Mouse (Mus musculus) embryonic facial prominence, embryonic 14.5 days (tissue): Measurements from ENCODE around the gene Hp1bp3. TPM values are rescaled to one million over a fixed set of nuclear protein-coding genes. Genes with fewer than 3 reads are reported as not detected.

Experiments used
- ATAC-seq: fragments of 200-750 bp; cut with Nextera tagmentation; 2 replicates; pipeline ENCODE4 v1.8.0; 2017; ENCODE audit warnings: low read depth, moderate number of reproducible peaks, moderate TSS enrichment
- DNase-seq: peaks from one replicate; pipeline ENCODE4 v3.0.0-alpha.2; 2015; ENCODE audit warnings: low spot score
- H3K27ac ChIP-seq: fragments of 300-500 bp; sonication (generic); replicated peaks from 2 replicates; pipeline ENCODE4 v1.5.1; 2014; ENCODE audit warnings: low read depth, mild to moderate bottlenecking, low read length, moderate library complexity
- H3K27me3 ChIP-seq: fragments of 300-500 bp; sonication (generic); replicated peaks from 2 replicates; pipeline ENCODE4 v1.6.1; 2014; ENCODE audit warnings: low read length; ENCODE audit not compliant: control insufficient read depth, insufficient read depth
- H3K36me3 ChIP-seq: fragments of 300-500 bp; sonication (generic); 2 replicates; pipeline ENCODE4 v1.6.1; 2014; ENCODE audit warnings: low read length, mixed read lengths; ENCODE audit not compliant: control insufficient read depth, insufficient read depth
- H3K4me1 ChIP-seq: fragments of 300-500 bp; sonication (generic); 2 replicates; pipeline ENCODE4 v1.6.1; 2014; ENCODE audit warnings: antibody characterized with exemption, low read length; ENCODE audit not compliant: control insufficient read depth, insufficient read depth
- H3K4me2 ChIP-seq: fragments of 300-500 bp; sonication (generic); 2 replicates; pipeline ENCODE4 v1.6.1; 2014; ENCODE audit warnings: low read depth, mild to moderate bottlenecking, low read length, moderate library complexity, mixed read lengths
- H3K4me3 ChIP-seq: fragments of 300-500 bp; sonication (generic); 2 replicates; pipeline ENCODE4 v1.5.1; 2014; ENCODE audit warnings: low read depth, mild to moderate bottlenecking, low read length
- H3K9ac ChIP-seq: fragments of 300-500 bp; sonication (generic); 2 replicates; pipeline ENCODE4 v1.6.1; 2014; ENCODE audit warnings: low read depth, mild to moderate bottlenecking, low read length, moderate library complexity, mixed read lengths
- H3K9me3 ChIP-seq: fragments of 300-500 bp; sonication (generic); 2 replicates; pipeline ENCODE4 v1.6.1; 2016; ENCODE audit warnings: low read length; ENCODE audit not compliant: control insufficient read depth
- WGBS: fragments of 180-500 bp; shearing (Covaris S2); extraction: QIAGEN DNeasy Blood & Tissue Kit; methylation state at CpG from one replicate; pipeline ENCODE4 v1.1.7; 2014; 5-methylcytosine and 5-hydroxymethylcytosine counted together
- polyA plus RNA-seq: library from polyadenylated mRNA; unstranded; fragments of >200 nt; fragmentation: Nextera tagmentation; extraction: Ambion mirVana; gene quantifications from 2 replicates; pipeline ENCODE4 v1.2.1, GENCODE M21; 2014

The Hp1bp3 gene
- polyA plus RNA-seq, 1 experiment from 2014 or later, result 145 TPM

DNA sequence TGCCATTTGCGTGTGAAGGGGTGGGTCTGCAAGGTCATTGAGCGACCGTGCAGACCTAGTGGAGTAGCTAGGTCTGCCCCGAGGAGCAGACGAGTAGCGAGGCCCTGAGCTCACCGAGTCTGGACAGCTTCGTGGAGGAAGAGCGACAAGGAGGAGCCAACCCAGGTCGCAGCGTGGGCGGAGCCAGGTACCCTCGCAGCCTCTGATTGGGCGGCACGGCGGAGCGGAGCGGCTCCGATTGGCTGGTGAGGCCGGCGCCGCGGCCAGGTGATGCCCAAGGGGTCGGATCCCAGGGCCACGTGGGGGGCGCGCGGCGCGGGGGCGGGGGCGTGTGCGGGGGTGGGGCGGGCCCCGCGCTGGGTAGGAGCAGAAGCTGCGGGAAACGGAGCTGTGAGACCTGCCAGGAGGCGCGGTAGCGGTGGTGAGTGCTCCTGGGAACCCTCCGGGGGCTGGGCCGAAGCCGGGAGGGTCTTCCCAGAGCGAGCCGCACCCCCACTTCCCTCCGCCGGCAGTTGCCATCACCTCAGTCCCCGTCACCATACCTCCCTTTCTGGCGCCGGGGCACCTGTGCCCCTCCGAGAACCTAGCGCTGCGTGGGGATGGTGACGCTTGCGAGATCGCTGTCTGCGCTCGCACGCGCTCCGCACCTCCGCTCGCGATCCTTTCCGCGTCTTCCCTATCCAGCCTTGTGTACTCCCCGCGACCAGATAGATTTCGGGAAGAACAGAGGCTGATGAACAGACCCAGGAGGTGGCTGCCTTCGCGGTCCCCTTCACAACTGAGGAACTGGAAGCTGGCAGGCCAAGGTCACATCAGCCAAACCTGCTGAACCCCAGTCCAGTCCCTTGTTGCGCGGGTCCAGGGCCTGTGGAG, 34.2 kb downstream of the Hp1bp3 start, which contains the start of the genes Sh2d5 and Kif17:
Sh2d5 (plus strand) TSS at position 316 of the 873 bp plus-strand sequence.
Kif17 (plus strand) TSS at position 348 of the 873 bp plus-strand sequence.
- Histone ChIP-seq H3K27me3 (peaks cover 31% of the 10 kb centered on the region), H3K4me3 (peak within 1 kb of the TSS; percentile 52)
- ATAC-seq, result peak; percentile 90

DNA sequence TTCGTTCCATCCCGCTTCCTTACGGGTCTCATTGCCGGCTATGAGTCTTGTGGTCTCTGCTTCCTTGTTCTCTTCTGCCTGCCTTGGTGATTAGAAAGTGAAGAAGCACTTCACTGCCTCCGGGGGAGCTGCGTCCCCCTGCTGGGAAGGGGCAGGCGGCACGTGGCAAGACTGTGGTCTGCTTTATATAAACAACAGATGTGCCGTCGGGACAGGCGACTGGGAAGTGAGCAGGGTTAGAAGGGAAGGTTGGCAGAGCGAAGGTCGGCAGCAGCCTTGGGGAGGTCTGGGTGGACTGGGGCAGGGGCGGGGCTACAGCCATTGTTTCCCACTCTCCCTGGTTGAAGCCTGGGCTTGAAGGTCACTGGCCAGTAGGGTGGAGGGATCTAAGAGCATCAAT, 35.7 kb downstream of the Hp1bp3 start:
- H3K36me3 ChIP-seq, result peaks cover 12% of the 10 kb centered on the region; the same call in 1 of the 2 replicates
- no peaks in the 10 kb centered on the region for H3K9me3 ChIP-seq
- H3K9ac ChIP-seq, result no peak overlapping the region
- DNase-seq (peak; percentile 70), ATAC-seq (peak; percentile 24; the same call in 1 of the 2 replicates)
- H3K4me1 ChIP-seq, result peaks cover 32% of the 10 kb centered on the region
- peak overlapping the region; percentile 17 for H3K4me3 ChIP-seq
- H3K27ac ChIP-seq, result no peak overlapping the region
- peak overlapping the region; percentile 46 for H3K4me2 ChIP-seq
- peaks cover 31% of the 10 kb centered on the region for H3K27me3 ChIP-seq
- WGBS, result 1% methylated on average over 14 of the region's 14 CpGs

More for the DNA sequence above, 34.2 kb downstream of the Hp1bp3 start, which contains the start of the genes Sh2d5 and Kif17:
- H3K9ac ChIP-seq, result peak within 1 kb of the TSS; percentile 58
- peak within 1 kb of the TSS; percentile 100 for H3K4me2 ChIP-seq
- peak; percentile 83 for DNase-seq
- H3K9me3 ChIP-seq, result no peaks in the 10 kb centered on the region
- H3K4me1 ChIP-seq, result peaks cover 32% of the 10 kb centered on the region
- H3K27ac ChIP-seq, result no peak within 1 kb of the TSS
- peaks cover 27% of the 10 kb centered on the region for H3K36me3 ChIP-seq
- 0% methylated on average over 26 of the region's 74 CpGs for WGBS

GRCm38 (mm10) chr4:138252231-138252630, 36.1 kb downstream of the Hp1bp3 start:
- ATAC-seq, result no peak
- DNase-seq, result no peak
- Histone ChIP-seq H3K4me1 (peaks cover 32% of the 10 kb centered on the region), H3K9ac (no peak overlapping the region), H3K4me2 (peak overlapping the region; percentile 46), H3K27me3 (peaks cover 31% of the 10 kb centered on the region), H3K4me3 (peak overlapping the region; percentile 17; the same call in 1 of the 2 replicates), H3K9me3 (no peaks in the 10 kb centered on the region), H3K27ac (no peak overlapping the region), H3K36me3 (peaks cover 8% of the 10 kb centered on the region; the same call in 1 of the 2 replicates)
- 14% methylated on average over 5 of the region's 5 CpGs for WGBS

- H3K4me1 ChIP-seq, result peaks cover 4% of the 10 kb centered on the region
- no peaks in the 10 kb centered on the region for H3K36me3 ChIP-seq
- H3K4me2 ChIP-seq, result no peak overlapping the region
- ATAC-seq (no peak), DNase-seq (no peak)
- no peak overlapping the region for H3K27ac ChIP-seq
- H3K9me3 ChIP-seq, result no peaks in the 10 kb centered on the region
- H3K9ac ChIP-seq, result no peak overlapping the region
- 0 out of 2 replicates have a peak, but pooled peaks cover 4% of the 10 kb centered on the region for H3K27me3 ChIP-seq
- WGBS, result 79% methylated on average over 22 of the region's 22 CpGs
- H3K4me3 ChIP-seq, result no peak overlapping the region
Observed at GRCm38 (mm10) chr4:138257116-138257687, 41.1 kb downstream of the Hp1bp3 start.

DNA sequence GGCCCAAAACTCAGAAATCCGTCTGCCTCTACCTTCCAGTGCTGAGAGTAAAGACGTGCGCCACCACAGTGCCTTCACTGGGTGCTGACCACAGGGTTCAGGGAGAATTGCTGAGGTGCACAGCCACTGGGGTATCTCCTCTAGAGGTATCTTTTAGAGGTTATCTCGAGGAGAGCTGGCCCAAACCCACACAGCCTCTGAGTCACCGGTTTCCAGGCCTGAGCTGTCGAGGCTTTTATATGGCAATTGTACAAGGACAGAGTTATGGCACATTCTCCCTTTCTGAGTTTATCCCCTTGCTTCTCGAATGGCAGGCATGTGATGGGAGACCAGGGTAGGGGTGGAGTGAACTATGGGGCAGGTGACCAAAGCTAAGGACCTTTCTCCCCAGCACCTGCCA, 42.6 kb downstream of the Hp1bp3 start:
- Histone ChIP-seq H3K36me3 (no peaks in the 10 kb centered on the region), H3K27ac (no peak overlapping the region), H3K4me3 (no peak overlapping the region), H3K9ac (no peak overlapping the region), H3K4me1 (no peaks in the 10 kb centered on the region), H3K9me3 (no peaks in the 10 kb centered on the region), H3K4me2 (no peak overlapping the region), H3K27me3 (peaks cover 4% of the 10 kb centered on the region; the same call in 1 of the 2 replicates)
- 73% methylated on average over 7 of the region's 7 CpGs for WGBS
- DNase-seq, result no peak
- no peak for ATAC-seq

GRCm38 (mm10) chr4:138259482-138259881, 43.4 kb downstream of the Hp1bp3 start:
- Histone ChIP-seq H3K4me2 (no peak overlapping the region), H3K36me3 (no peaks in the 10 kb centered on the region), H3K27ac (no peak overlapping the region), H3K9me3 (no peaks in the 10 kb centered on the region), H3K27me3 (peaks cover 8% of the 10 kb centered on the region; the same call in 1 of the 2 replicates), H3K4me1 (no peaks in the 10 kb centered on the region), H3K9ac (no peak overlapping the region), H3K4me3 (no peak overlapping the region)
- 78% methylated on average over 5 of the region's 5 CpGs for WGBS
- ATAC-seq (no peak), DNase-seq (no peak)

DNA sequence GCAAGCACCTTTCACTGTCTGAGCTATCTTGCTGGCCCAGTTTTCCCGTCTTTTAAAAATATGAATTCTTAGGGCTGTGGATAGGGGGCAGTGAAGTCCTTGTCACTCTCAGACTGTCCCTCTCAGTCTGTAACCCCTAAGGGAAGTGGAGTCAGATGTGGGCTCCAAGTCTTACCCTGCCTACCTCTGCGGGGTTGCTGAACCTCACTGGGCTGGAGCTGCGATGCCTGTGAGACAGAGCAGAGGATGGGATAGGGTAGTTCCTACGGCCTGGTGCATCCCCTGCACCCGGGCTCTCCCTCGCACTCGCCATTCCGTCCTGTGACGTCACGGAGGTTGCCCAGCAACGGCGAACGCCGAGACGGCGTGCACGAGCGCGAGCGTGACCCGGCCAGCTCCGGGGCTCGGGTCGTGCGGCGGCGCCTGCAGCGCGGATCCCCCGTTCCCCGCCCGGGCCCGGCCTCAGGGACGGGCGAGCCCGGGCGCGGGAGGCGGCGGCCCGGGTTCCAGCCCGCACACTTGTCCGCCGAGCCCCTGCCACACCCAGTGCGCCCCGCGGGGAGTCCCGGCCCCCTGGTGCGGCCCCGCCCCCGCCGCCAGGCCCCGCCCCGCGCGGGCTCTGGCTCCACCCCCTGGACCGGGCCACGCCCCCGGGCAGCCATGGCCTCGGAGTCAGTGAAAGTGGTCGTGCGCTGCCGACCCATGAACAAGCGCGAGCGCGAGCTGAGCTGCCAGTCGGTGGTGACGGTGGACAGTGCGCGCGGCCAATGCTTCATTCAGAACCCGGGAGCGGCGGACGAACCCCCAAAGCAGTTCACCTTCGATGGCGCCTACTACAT, 46.0 kb downstream of the Hp1bp3 start:
- ATAC-seq (peak; percentile 93), DNase-seq (peak; percentile 81)
- H3K4me3 ChIP-seq, result peak overlapping the region; percentile 74
- WGBS, result under 1% methylated on average over 27 of the region's 78 CpGs
- no peaks in the 10 kb centered on the region for H3K4me1 ChIP-seq
- H3K9me3 ChIP-seq, result no peaks in the 10 kb centered on the region
- H3K9ac ChIP-seq, result peak overlapping the region; percentile 56
- H3K36me3 ChIP-seq, result no peaks in the 10 kb centered on the region
- no peak overlapping the region for H3K27ac ChIP-seq
- peaks cover 8% of the 10 kb centered on the region; the same call in 1 of the 2 replicates for H3K27me3 ChIP-seq
- peak overlapping the region; percentile 81 for H3K4me2 ChIP-seq

GRCm38 (mm10) chr4:138267869-138268268, 51.8 kb downstream of the Hp1bp3 start:
- WGBS, result 84% methylated on average over 10 of the region's 10 CpGs
- ATAC-seq (no peak), DNase-seq (no peak)
- Histone ChIP-seq H3K27me3 (peaks cover 8% of the 10 kb centered on the region; the same call in 1 of the 2 replicates), H3K4me1 (no peaks in the 10 kb centered on the region), H3K9me3 (no peaks in the 10 kb centered on the region), H3K4me3 (no peak overlapping the region), H3K27ac (no peak overlapping the region), H3K36me3 (no peaks in the 10 kb centered on the region), H3K4me2 (no peak overlapping the region), H3K9ac (no peak overlapping the region)
